8 mouse cellular contexts compared by ENCODE assay signal in genomic region chrX:74304867-74305700, GRCm38 (mm10). TPM values are rescaled to one million over a fixed set of nuclear protein-coding genes. Genes with fewer than 3 reads are reported as not detected.
DNase-seq lines count a peak whose midpoint lies in the region; ATAC-seq and TF ChIP-seq lines count a peak whose summit lies in the region.

Gdi1 (plus strand) TSS chrX:74304998.

- DNase-seq in brain, embryonic 18.5 days (ENCODE audit: low read depth, low spot score): peak; percentile 64
- DNase-seq in forebrain, embryonic 10.5 days (ENCODE audit: extremely low spot score, low spot score): peak; percentile 72
- peak; percentile 82 for DNase-seq in kidney, postnatal 14 days
- peak; percentile 52 to 66 (median 66) for DNase-seq in liver, embryonic 14.5 days (ENCODE audit: low read depth in 3 of 3, low spot score in 3 of 3)
- DNase-seq in neural tube, embryonic 11.5 days (ENCODE audit: low spot score): peak; percentile 86

- peak; percentile 24; the same call in 1 of the 2 replicates for TF ChIP-seq EP300 in liver, embryonic 14.5 days (IDR thresholded peaks at IDR 0.05; ENCODE audit: low read depth)

- no peaks in the 10 kb centered on the region for H3K27me3 ChIP-seq in forebrain, embryonic 10.5 days (ENCODE audit: poor library complexity, severe bottlenecking)
- no peaks in the 10 kb centered on the region for H3K27me3 ChIP-seq in heart, embryonic 14.5 days (ENCODE audit: control insufficient read depth, insufficient read depth, low read length)
- no peaks in the 10 kb centered on the region for H3K27me3 ChIP-seq in liver, embryonic 14.5 days (ENCODE audit: control insufficient read depth, insufficient read depth, low read length)
- no peaks in the 10 kb centered on the region for H3K27me3 ChIP-seq in neural tube, embryonic 11.5 days (ENCODE audit: control insufficient read depth, insufficient read depth, low read length)
- no peaks in the 10 kb centered on the region for H3K27me3 ChIP-seq in stomach, embryonic 16.5 days (ENCODE audit: control insufficient read depth, insufficient read depth, low read length)

- H3K9me3 ChIP-seq in forebrain, embryonic 10.5 days: no peaks in the 10 kb centered on the region
- no peaks in the 10 kb centered on the region for H3K9me3 ChIP-seq in heart, embryonic 14.5 days (ENCODE audit: control insufficient read depth, low read length)
- H3K9me3 ChIP-seq in liver, embryonic 14.5 days (ENCODE audit: control insufficient read depth, low read length): no peaks in the 10 kb centered on the region
- no peaks in the 10 kb centered on the region for H3K9me3 ChIP-seq in neural tube, embryonic 11.5 days (ENCODE audit: control insufficient read depth, low read length)
- no peaks in the 10 kb centered on the region for H3K9me3 ChIP-seq in stomach, embryonic 16.5 days (replicated peaks; ENCODE audit: control insufficient read depth, low read length)

- H3K4me1 ChIP-seq in forebrain, embryonic 10.5 days: peaks cover 17% of the 10 kb centered on the region
- H3K4me1 ChIP-seq in heart, embryonic 14.5 days (ENCODE audit: control insufficient read depth in 2 of 2, insufficient read depth in 2 of 2, low read length in 2 of 2): peaks cover 0 to 5% of the 10 kb centered on the region in 2 experiments; a peak in 2 of 4 replicates
- peaks cover 0 to 3% of the 10 kb centered on the region in 2 experiments; a peak in 2 of 4 replicates for H3K4me1 ChIP-seq in liver, embryonic 14.5 days (replicated peaks; ENCODE audit: control insufficient read depth in 2 of 2, insufficient read depth in 2 of 2, low read length in 1 of 2)
- H3K4me1 ChIP-seq in neural tube, embryonic 11.5 days (ENCODE audit: control insufficient read depth, insufficient read depth, low read length): no peaks in the 10 kb centered on the region; the same call in 1 of the 2 replicates
- no peaks in the 10 kb centered on the region for H3K4me1 ChIP-seq in stomach, embryonic 16.5 days (ENCODE audit: control insufficient read depth, insufficient read depth, low read length)

- WGBS in forebrain, embryonic 10.5 days: 19% methylated on average over 41 of the region's 41 CpGs
- WGBS in heart, embryonic 14.5 days: 19% methylated on average over 39 of the region's 41 CpGs
- 8% methylated on average over 40 of the region's 41 CpGs for WGBS in liver, embryonic 14.5 days (ENCODE audit: insufficient replicate concordance)
- WGBS in neural tube, embryonic 11.5 days: 17% methylated on average over 41 of the region's 41 CpGs
- 13% methylated on average over 39 of the region's 41 CpGs for WGBS in stomach, embryonic 16.5 days

- TF ChIP-seq CTCF in liver, embryonic 14.5 days (IDR thresholded peaks at IDR 0.05; ENCODE audit: low read depth): peak; percentile 36

- ATAC-seq in CD4-positive, CD25-positive, alpha-beta regulatory T cell, adult 4 months: peak; percentile 91
- peak; percentile 82 for ATAC-seq in heart, embryonic 14.5 days (ENCODE audit: insufficient number of reproducible peaks, insufficient read depth, low FRiP score, low read depth)
- ATAC-seq in liver, embryonic 14.5 days (ENCODE audit: insufficient read depth): peak; percentile 88
- ATAC-seq in neural tube, embryonic 11.5 days (ENCODE audit: insufficient read depth, low FRiP score, low TSS enrichment): peak; percentile 76
- ATAC-seq in stomach, embryonic 16.5 days (ENCODE audit: insufficient read depth, low FRiP score): peak; percentile 85

- H3K4me2 ChIP-seq in heart, embryonic 14.5 days (ENCODE audit: low read length): peak within 1 kb of the TSS; percentile 71
- H3K4me2 ChIP-seq in liver, embryonic 14.5 days (ENCODE audit: low read depth): peak within 1 kb of the TSS; percentile 76
- peak within 1 kb of the TSS; percentile 57 for H3K4me2 ChIP-seq in neural tube, embryonic 11.5 days (ENCODE audit: low read depth)
- peak within 1 kb of the TSS; percentile 62 for H3K4me2 ChIP-seq in stomach, embryonic 16.5 days (ENCODE audit: low read depth, low read length)

- peak within 1 kb of the TSS; percentile 94 for H3K27ac ChIP-seq in forebrain, embryonic 10.5 days
- peak within 1 kb of the TSS; percentile 89 to 96 for H3K27ac ChIP-seq in heart, embryonic 14.5 days (replicated peaks in 1 of 2; ENCODE audit: control insufficient read depth in 1 of 2, insufficient read depth in 1 of 2, low read depth in 2 of 2, low read length in 2 of 2)
- peak within 1 kb of the TSS; percentile 70 for H3K27ac ChIP-seq in liver, embryonic 14.5 days
- H3K27ac ChIP-seq in neural tube, embryonic 11.5 days (ENCODE audit: low read depth, low read length): peak within 1 kb of the TSS; percentile 82
- peak within 1 kb of the TSS; percentile 86 for H3K27ac ChIP-seq in stomach, embryonic 16.5 days (ENCODE audit: low read length)

- peak within 1 kb of the TSS; percentile 81 for H3K9ac ChIP-seq in heart, embryonic 14.5 days (ENCODE audit: low read length)
- peak within 1 kb of the TSS; percentile 74 for H3K9ac ChIP-seq in liver, embryonic 14.5 days (replicated peaks)
- H3K9ac ChIP-seq in neural tube, embryonic 11.5 days (ENCODE audit: low read length): peak within 1 kb of the TSS; percentile 74
- H3K9ac ChIP-seq in stomach, embryonic 16.5 days (ENCODE audit: low read length): peak within 1 kb of the TSS; percentile 78

- peak within 1 kb of the TSS; percentile 66 for H3K4me3 ChIP-seq in forebrain, embryonic 10.5 days
- peak within 1 kb of the TSS; percentile 58 to 89 for H3K4me3 ChIP-seq in heart, embryonic 14.5 days (ENCODE audit: control insufficient read depth in 1 of 2, insufficient read depth in 1 of 2, low read depth in 1 of 2, low read length in 2 of 2)
- H3K4me3 ChIP-seq in liver, embryonic 14.5 days (ENCODE audit: insufficient read depth in 1 of 2, low read depth in 2 of 2, low read length in 2 of 2): peak within 1 kb of the TSS; percentile 70 to 99
- H3K4me3 ChIP-seq in neural tube, embryonic 11.5 days (ENCODE audit: low read depth, low read length): peak within 1 kb of the TSS; percentile 57
- H3K4me3 ChIP-seq in stomach, embryonic 16.5 days (replicated peaks; ENCODE audit: low read length): peak within 1 kb of the TSS; percentile 59

- H3K36me3 ChIP-seq in forebrain, embryonic 10.5 days (replicated peaks): peaks cover 77% of the 10 kb centered on the region
- peaks cover 76% of the 10 kb centered on the region for H3K36me3 ChIP-seq in heart, embryonic 14.5 days (ENCODE audit: control insufficient read depth, insufficient read depth, low read length)
- peaks cover 27% of the 10 kb centered on the region for H3K36me3 ChIP-seq in liver, embryonic 14.5 days (replicated peaks; ENCODE audit: control insufficient read depth, insufficient read depth, low read depth)
- peaks cover 2% of the 10 kb centered on the region; the same call in 1 of the 2 replicates for H3K36me3 ChIP-seq in neural tube, embryonic 11.5 days (ENCODE audit: control insufficient read depth, insufficient read depth, low read length)
- H3K36me3 ChIP-seq in stomach, embryonic 16.5 days (ENCODE audit: control insufficient read depth, insufficient read depth, low read length): 0 out of 2 replicates have a peak, but pooled peaks cover 2% of the 10 kb centered on the region

RNA-seq across cellular contexts. Expression of gene Gdi1, which starts in this region (rescaled TPM):
- polyA plus RNA-seq in CD4-positive, CD25-positive, alpha-beta regulatory T cell, adult 4 months (2017; shearing (Covaris generic)): 100 to 1,000 TPM; 283 to 370 TPM
- polyA plus RNA-seq in forebrain, embryonic 10.5 days (2016; fragmentation: Nextera tagmentation; extraction: Ambion mirVana): 239 and 242 TPM in 2 replicates
- 120 and 130 TPM in 2 replicates for polyA plus RNA-seq in heart, embryonic 14.5 days (2014; fragmentation: Nextera tagmentation; extraction: Ambion mirVana)
- 95.0 and 105 TPM in 2 replicates for polyA plus RNA-seq in liver, embryonic 14.5 days (2012; rRNA removed)
- 31.9 and 35.5 TPM in 2 replicates for polyA plus RNA-seq in liver, embryonic 14.5 days (2014; fragmentation: Nextera tagmentation; extraction: Ambion mirVana)
- 469 and 512 TPM in 2 replicates for polyA plus RNA-seq in neural tube, embryonic 11.5 days (2014; fragmentation: Nextera tagmentation; extraction: Ambion mirVana)
- polyA plus RNA-seq in stomach, embryonic 16.5 days (2015; fragmentation: Nextera tagmentation; extraction: Ambion mirVana): 218 and 219 TPM in 2 replicates

Comparison
In these comparisons a context has a peak if more than half of its experiments do, and no peak if none do; other contexts are left out.
1. Peak in every context shown above with its lines: DNase-seq, ATAC-seq, H3K4me3 ChIP-seq and H3K27ac ChIP-seq.